Mouse (Mus musculus) liver, embryonic 14.5 days (tissue): Measurements from ENCODE around the gene Gm10118. TPM values are rescaled to one million over a fixed set of nuclear protein-coding genes. Genes with fewer than 3 reads are reported as not detected.

Experiments
- ATAC-seq: fragments of 200-750 bp; cut with Nextera tagmentation; 2 replicates; pipeline ENCODE4 v1.8.0; 2017; ENCODE audit warnings: moderate number of reproducible peaks, mild to moderate bottlenecking, moderate library complexity; ENCODE audit not compliant: insufficient read depth
- DNase-seq, 3 experiments: peaks; one replicate each; pipeline ENCODE4 v3.0.0-alpha.2; 2012 to 2013; ENCODE audit warnings: low read depth in 3 of 3, low spot score in 3 of 3
- H3K27ac ChIP-seq: fragments of 300-500 bp; sonication (generic); 2 replicates; pipeline ENCODE4 v1.5.1; 2014; ENCODE audit warnings: moderate library complexity, mild to moderate bottlenecking, control low read depth, inconsistent platforms
- H3K27me3 ChIP-seq: fragments of 300-500 bp; sonication (generic); 2 replicates; pipeline ENCODE4 v1.6.1; 2014; ENCODE audit warnings: mild to moderate bottlenecking, low read length, moderate library complexity; ENCODE audit not compliant: control insufficient read depth, insufficient read depth
- H3K36me3 ChIP-seq: fragments of 300-500 bp; sonication (generic); replicated peaks from 2 replicates; pipeline ENCODE4 v1.6.1; 2014; ENCODE audit warnings: low read depth; ENCODE audit not compliant: control insufficient read depth, insufficient read depth
- H3K4me1 ChIP-seq, 2 experiments: fragments of 200-500 bp in 1 of 2; fragments of 300-500 bp in 1 of 2; sonication (generic) in 1 of 2; replicated peaks; 2 replicates each; pipeline ENCODE4 v1.6.1; 2012 to 2014; ENCODE audit warnings: antibody characterized with exemption in 1 of 2, inconsistent platforms in 1 of 2, low read length in 1 of 2; ENCODE audit not compliant: control insufficient read depth in 2 of 2, insufficient read depth in 2 of 2
- H3K4me2 ChIP-seq: fragments of 300-500 bp; sonication (generic); 2 replicates; pipeline ENCODE4 v1.6.1; 2014; ENCODE audit warnings: low read depth, mild to moderate bottlenecking, control low read depth, moderate library complexity
- H3K4me3 ChIP-seq, 2 experiments: fragments of 200-500 bp in 1 of 2; fragments of 300-500 bp in 1 of 2; sonication (generic) in 1 of 2; 2 replicates each; pipeline ENCODE4 v1.5.1; 2012 to 2014; ENCODE audit warnings: low read depth in 2 of 2, low read length in 2 of 2, mild to moderate bottlenecking in 2 of 2, control low read depth in 1 of 2, inconsistent platforms in 1 of 2, moderate library complexity in 1 of 2; ENCODE audit not compliant: insufficient read depth in 1 of 2
- H3K9ac ChIP-seq: fragments of 300-500 bp; sonication (generic); replicated peaks from 2 replicates; pipeline ENCODE4 v1.6.1; 2014; ENCODE audit warnings: mild to moderate bottlenecking, control low read depth, moderate library complexity
- H3K9me3 ChIP-seq: fragments of 300-500 bp; sonication (generic); 2 replicates; pipeline ENCODE4 v1.6.1; 2016; ENCODE audit warnings: low read length, mixed read lengths; ENCODE audit not compliant: control insufficient read depth
- CTCF ChIP-seq: IDR thresholded peaks from 2 replicates; pipeline ENCODE4 v1.5.1; 2016; ENCODE audit warnings: antibody characterized with exemption, low read depth, control low read depth
- EP300 ChIP-seq: IDR thresholded peaks from 2 replicates; pipeline ENCODE4 v1.6.1; 2016; ENCODE audit warnings: antibody characterized with exemption, low read depth
- WGBS: fragments of 180-500 bp; shearing (Covaris S2); extraction: QIAGEN DNeasy Blood & Tissue Kit; methylation state at CpG from one replicate; pipeline ENCODE4 v1.1.7; 2014; ENCODE audit not compliant: insufficient replicate concordance; 5-methylcytosine and 5-hydroxymethylcytosine counted together
- polyA plus RNA-seq, 2 experiments: library from polyadenylated mRNA; depleted of rRNA in 1 of 2; stranded (reverse) in 1 of 2; unstranded in 1 of 2; fragments of >200 nt; fragmentation: Nextera tagmentation in 1 of 2; extraction: Ambion mirVana in 1 of 2; gene quantifications; 2 replicates each; pipeline versions ENCODE4 v1.2.1 to v1.2.3; 2012 to 2014

Gene Gm10118
- polyA plus RNA-seq, 2 experiments: not detected

GRCm38 (mm10) chr10:63947266-63947665, 20.0 kb upstream of the Gm10118 start:
- no peak for DNase-seq
- no peak for ATAC-seq
- Histone ChIP-seq H3K4me3 (no peak overlapping the region), H3K36me3 (no peaks in the 10 kb centered on the region), H3K27me3 (no peaks in the 10 kb centered on the region), H3K4me1 (no peaks in the 10 kb centered on the region), H3K4me2 (no peak overlapping the region), H3K27ac (no peak overlapping the region), H3K9ac (no peak overlapping the region), H3K9me3 (no peaks in the 10 kb centered on the region)
- 53% methylated on average over 4 of the region's 4 CpGs for WGBS
- TF ChIP-seq EP300: no peak
- no peak for TF ChIP-seq CTCF

- H3K36me3 ChIP-seq: no peaks in the 10 kb centered on the region
- no peak for ATAC-seq
- TF ChIP-seq EP300 (no peak), CTCF (no peak)
- no peak overlapping the region for H3K9ac ChIP-seq
- H3K4me2 ChIP-seq: no peak overlapping the region
- no peak for DNase-seq
- H3K27ac ChIP-seq: no peak overlapping the region
- H3K4me1 ChIP-seq: no peaks in the 10 kb centered on the region
- 59% methylated on average over 3 of the region's 3 CpGs for WGBS
- H3K9me3 ChIP-seq: no peaks in the 10 kb centered on the region
- H3K27me3 ChIP-seq: no peaks in the 10 kb centered on the region
- H3K4me3 ChIP-seq: no peak overlapping the region
These were observed 18.3 kb upstream of the Gm10118 start for GRCm38 (mm10) chr10:63945534-63945933.

DNA sequence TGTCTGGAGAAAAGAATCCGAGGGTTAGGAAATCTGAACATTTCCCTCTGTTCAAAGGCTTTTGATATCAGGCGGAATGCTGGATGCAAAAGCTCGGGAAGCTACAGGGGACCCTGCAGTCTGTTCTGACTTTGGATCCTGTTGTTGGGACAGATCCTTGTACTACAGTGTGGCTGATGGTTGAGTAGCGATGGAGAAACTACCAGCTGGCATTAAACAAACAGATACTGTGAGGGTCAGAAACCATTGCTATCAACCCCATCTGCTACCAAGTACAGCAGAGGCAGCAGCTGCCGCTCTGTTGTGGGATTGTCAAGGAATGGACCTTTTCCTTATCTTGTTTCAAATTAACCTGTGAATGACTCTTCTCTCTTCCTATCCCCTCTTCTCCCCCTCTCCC, 6.7 kb upstream of the Gm10118 start:
- no peak for TF ChIP-seq EP300
- no peak for TF ChIP-seq CTCF
- Histone ChIP-seq H3K4me2 (no peak overlapping the region), H3K9me3 (no peaks in the 10 kb centered on the region), H3K27me3 (no peaks in the 10 kb centered on the region), H3K27ac (no peak overlapping the region), H3K4me1 (no peaks in the 10 kb centered on the region), H3K4me3 (no peak overlapping the region), H3K9ac (no peak overlapping the region), H3K36me3 (no peaks in the 10 kb centered on the region)
- WGBS: 48% methylated on average over 5 of the region's 5 CpGs
- ATAC-seq (no peak), DNase-seq (no peak)

DNA sequence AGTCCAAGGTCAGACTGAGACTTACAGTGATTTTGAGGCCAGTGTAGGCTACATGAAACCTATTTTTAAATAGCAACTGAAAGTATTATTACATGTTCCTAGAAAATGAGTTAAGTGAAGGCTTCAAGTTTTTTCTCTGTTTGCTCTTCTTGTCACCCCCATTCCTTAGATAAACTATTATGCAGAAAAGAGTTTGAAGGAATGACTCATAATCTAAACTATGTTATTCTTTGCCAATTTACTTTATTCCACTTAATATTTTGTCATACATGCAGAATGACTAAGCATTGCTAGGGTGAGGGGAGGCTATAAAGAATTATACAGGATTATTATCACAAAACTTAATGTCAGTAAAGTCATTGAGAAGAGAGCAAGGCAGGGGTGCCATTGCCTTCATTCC, 18.4 kb downstream of the Gm10118 start:
- DNase-seq (no peak), ATAC-seq (no peak)
- TF ChIP-seq EP300 (no peak), CTCF (no peak)
- no peak overlapping the region for H3K4me2 ChIP-seq
- no peaks in the 10 kb centered on the region for H3K36me3 ChIP-seq
- H3K9ac ChIP-seq: no peak overlapping the region
- no peaks in the 10 kb centered on the region for H3K27me3 ChIP-seq
- no peak overlapping the region for H3K4me3 ChIP-seq
- H3K9me3 ChIP-seq: no peaks in the 10 kb centered on the region
- no peaks in the 10 kb centered on the region for H3K4me1 ChIP-seq
- H3K27ac ChIP-seq: no peak overlapping the region

DNA sequence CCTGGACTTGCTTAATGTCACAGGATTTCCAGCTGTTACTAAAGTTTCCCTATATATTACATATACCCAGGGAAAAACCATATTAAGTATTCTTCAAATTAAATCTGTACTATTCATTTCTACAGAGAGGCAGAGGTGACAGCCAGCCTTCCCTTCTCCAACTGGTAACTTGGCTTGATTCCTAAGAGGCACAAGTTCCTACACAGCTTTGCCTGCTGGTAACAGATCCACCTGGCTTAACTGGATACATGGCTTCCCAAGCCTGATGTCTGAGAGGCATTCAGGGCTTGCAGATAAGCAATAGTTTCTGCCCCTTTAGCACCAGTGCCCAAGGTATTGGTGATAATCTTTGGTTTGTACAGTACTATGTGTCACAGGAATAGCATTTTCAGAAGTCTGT, 27.3 kb downstream of the Gm10118 start:
- no peaks in the 10 kb centered on the region for H3K36me3 ChIP-seq
- H3K4me3 ChIP-seq: no peak overlapping the region
- no peaks in the 10 kb centered on the region for H3K27me3 ChIP-seq
- H3K27ac ChIP-seq: no peak overlapping the region
- no peaks in the 10 kb centered on the region for H3K4me1 ChIP-seq
- no peak overlapping the region for H3K4me2 ChIP-seq
- no peak for DNase-seq
- ATAC-seq: no peak
- H3K9ac ChIP-seq: no peak overlapping the region
- H3K9me3 ChIP-seq: no peaks in the 10 kb centered on the region
- TF ChIP-seq CTCF: no peak
- no peak for TF ChIP-seq EP300

DNA sequence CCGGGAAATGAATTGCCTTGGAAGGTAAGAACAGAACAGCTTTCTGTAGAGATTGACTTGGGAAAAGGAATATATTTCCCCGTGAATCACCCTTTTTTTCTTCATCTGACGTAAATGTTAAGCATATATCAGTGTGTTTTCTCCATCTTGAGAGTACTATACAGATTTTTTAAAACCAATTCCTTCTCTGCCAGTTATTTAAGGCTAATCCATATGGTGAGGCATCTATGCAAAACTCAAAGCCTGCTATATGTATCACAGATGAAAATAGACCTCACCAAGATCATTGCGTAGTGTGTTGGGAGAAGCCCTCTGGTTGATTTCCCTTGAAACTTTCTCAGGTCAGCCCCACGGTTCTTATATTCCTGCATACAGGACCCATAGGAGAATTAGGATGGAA, 32.6 kb downstream of the Gm10118 start:
- Histone ChIP-seq H3K4me2 (no peak overlapping the region), H3K9ac (no peak overlapping the region), H3K27me3 (no peaks in the 10 kb centered on the region), H3K4me3 (no peak overlapping the region), H3K36me3 (no peaks in the 10 kb centered on the region), H3K27ac (no peak overlapping the region), H3K4me1 (no peaks in the 10 kb centered on the region), H3K9me3 (no peaks in the 10 kb centered on the region)
- no peak for TF ChIP-seq CTCF
- TF ChIP-seq EP300: no peak
- DNase-seq (no peak), ATAC-seq (no peak)
- WGBS: 68% methylated on average over 5 of the region's 5 CpGs
